Mouse (Mus musculus) inflammation-experienced regulatory T-cells, adult 6 months (primary cell): ENCODE data around the gene Pola2. TPM values are rescaled to one million over a fixed set of nuclear protein-coding genes. Genes with fewer than 3 reads are reported as not detected.

Source experiments
- ATAC-seq: one replicate; pipeline ENCODE4 v1.8.0; 2017
- polyA plus RNA-seq, 3 experiments: library from polyadenylated mRNA; unstranded; fragments of 100-300 nt; shearing (Covaris generic); gene quantifications; one replicate each; pipeline ENCODE4 v1.2.1; 2017

Pola2 gene
- 10 to 100 TPM; 14.2 to 20.4 (median 14.7) TPM for polyA plus RNA-seq

- peak; percentile 87 for ATAC-seq
Measured at GRCm38 (mm10) chr19:5963883-5964562, at the start of gene Pola2. Gene Pola2, minus strand, starts transcription at chr19:5964202.

GRCm38 (mm10) chr19:6013691-6014090 is 49.7 kb upstream of the Pola2 start:
- ATAC-seq = no peak

GRCm38 (mm10) chr19:6009137-6009536 is 45.1 kb upstream of the Pola2 start:
- no peak for ATAC-seq

GRCm38 (mm10) chr19:6007013-6007412 is 43.0 kb upstream of the Pola2 start:
- ATAC-seq = no peak

- no peak for ATAC-seq
Measured at GRCm38 (mm10) chr19:6005541-6005940, 41.5 kb upstream of the Pola2 start.

- no peak for ATAC-seq
Measured at GRCm38 (mm10) chr19:5999969-6000368, 36.0 kb upstream of the Pola2 start.

- ATAC-seq = no peak
Measured at GRCm38 (mm10) chr19:5998180-5998579, 34.2 kb upstream of the Pola2 start.

- ATAC-seq = no peak
Measured at GRCm38 (mm10) chr19:5994711-5995110, 30.7 kb upstream of the Pola2 start.

GRCm38 (mm10) chr19:5992012-5992411 is 28.0 kb upstream of the Pola2 start:
- ATAC-seq = no peak

GRCm38 (mm10) chr19:5991467-5991866 is 27.5 kb upstream of the Pola2 start:
- ATAC-seq = no peak

- ATAC-seq = no peak
Measured at GRCm38 (mm10) chr19:5990921-5991320, 26.9 kb upstream of the Pola2 start.

GRCm38 (mm10) chr19:5990033-5990432 is 26.0 kb upstream of the Pola2 start:
- no peak for ATAC-seq

GRCm38 (mm10) chr19:5989585-5989984 is 25.6 kb upstream of the Pola2 start:
- ATAC-seq = no peak

GRCm38 (mm10) chr19:5988815-5989452 is 24.9 kb upstream of the Pola2 start:
- no peak for ATAC-seq

GRCm38 (mm10) chr19:5988027-5988814 is 24.2 kb upstream of the Pola2 start:
- no peak for ATAC-seq

GRCm38 (mm10) chr19:5986043-5986442 is 22.0 kb upstream of the Pola2 start, which contains the start of gene Slc22a20:
Gene Slc22a20, minus strand, starts transcription at chr19:5986143.
- no peak for ATAC-seq

GRCm38 (mm10) chr19:5980477-5980876 is 16.5 kb upstream of the Pola2 start:
- ATAC-seq = no peak

GRCm38 (mm10) chr19:5977717-5978116 is 13.7 kb upstream of the Pola2 start:
- ATAC-seq = no peak

GRCm38 (mm10) chr19:5975676-5976075 is 11.7 kb upstream of the Pola2 start:
- no peak for ATAC-seq

GRCm38 (mm10) chr19:5975112-5975511 is 11.1 kb upstream of the Pola2 start:
- no peak for ATAC-seq

- no peak for ATAC-seq
Measured at GRCm38 (mm10) chr19:5967664-5968063, 3.7 kb upstream of the Pola2 start.

- ATAC-seq = no peak
Measured at GRCm38 (mm10) chr19:5966786-5967185, 2.8 kb upstream of the Pola2 start.

- no peak for ATAC-seq
Measured at GRCm38 (mm10) chr19:5965910-5966309, 1.9 kb upstream of the Pola2 start.

- peak; percentile 74 for ATAC-seq
Measured at GRCm38 (mm10) chr19:5965280-5965679, 1.3 kb upstream of the Pola2 start.
